Mouse (Mus musculus): ENCODE measurements around the gene Tc2n. TPM values are rescaled to one million over a fixed set of nuclear protein-coding genes. Genes with fewer than 3 reads are reported as not detected.

Tc2n gene
- total RNA-seq, 1 experiment from 2014 or later, result not detected

Other genes with a start within 250 kb of the Tc2n start
- not detected in 3 replicates for gene Fbln5, start 100.5 kb upstream of the Tc2n start, total RNA-seq (2017)
- gene Trip11, start 194.7 kb upstream of the Tc2n start, total RNA-seq (2017), result 72.2 to 108 TPM (median 74.4 TPM) in 3 replicates
- gene Atxn3, start 239.7 kb upstream of the Tc2n start, total RNA-seq (2017), result 48.3 to 49.7 TPM (median 49.6 TPM) in 3 replicates